Mouse (Mus musculus): Measurements from ENCODE around the gene Hddc3.

Hddc3 gene

GRCm38 (mm10) chr7:80377471-80377870 is 34.6 kb downstream of the Hddc3 start:
- in situ Hi-C loops (cut with MboI; ENCODE audit: low pct_unique_long_range_greater_than_20kb in 1 of 2, low sequenced_read_pairs in 2 of 2, unreplicated experiment in 1 of 2), result loop anchor here (5.0 to 25.0 kb wide), 3 partner anchors 35 to 485 kb away; partner anchors contain the start of genes Hddc3 (in 1 of the 2), Unc45a (in 1 of the 2) and Zscan2 (in 1 of the 2)

GRCm38 (mm10) chr7:80379531-80379930 is 36.6 kb downstream of the Hddc3 start:
- in situ Hi-C loops (cut with MboI; ENCODE audit: low pct_unique_long_range_greater_than_20kb in 1 of 2, low sequenced_read_pairs in 2 of 2, unreplicated experiment in 1 of 2), result loop anchor here (5.0 to 25.0 kb wide), 3 partner anchors 37 to 483 kb away; partner anchors contain the start of genes Hddc3 (in 1 of the 2), Unc45a (in 1 of the 2) and Zscan2 (in 1 of the 2)

GRCm38 (mm10) chr7:80382919-80383318 is 40.0 kb downstream of the Hddc3 start:
- in situ Hi-C loops (cut with MboI; ENCODE audit: low pct_unique_long_range_greater_than_20kb in 1 of 2, low sequenced_read_pairs in 2 of 2, unreplicated experiment in 1 of 2), result loop anchor here in 1 of 2 experiments (10.0 to 25.0 kb wide), 2 partner anchors 202 to 479 kb away; partner anchors contain the start of gene Zscan2

GRCm38 (mm10) chr7:80386235-80386930 is 43.5 kb downstream of the Hddc3 start:
- in situ Hi-C loops (cut with MboI; ENCODE audit: low pct_unique_long_range_greater_than_20kb in 1 of 2, low sequenced_read_pairs in 2 of 2, unreplicated experiment in 1 of 2), result loop anchor here (5.0 to 25.0 kb wide), 4 partner anchors 191 to 476 kb away; partner anchors contain the start of gene Zscan2 (in 1 of the 2)

- in situ Hi-C loops (cut with MboI; ENCODE audit: low pct_unique_long_range_greater_than_20kb in 1 of 2, low sequenced_read_pairs in 2 of 2, unreplicated experiment in 1 of 2), result loop anchor here (5.0 to 25.0 kb wide), 4 partner anchors 190 to 475 kb away; partner anchors contain the start of gene Zscan2 (in 1 of the 2)
These were observed 44.2 kb downstream of the Hddc3 start for GRCm38 (mm10) chr7:80387033-80387632.

- in situ Hi-C loops (cut with MboI; ENCODE audit: low pct_unique_long_range_greater_than_20kb in 1 of 2, low sequenced_read_pairs in 2 of 2, unreplicated experiment in 1 of 2), result loop anchor here (5.0 to 25.0 kb wide), 4 partner anchors 189 to 474 kb away; partner anchors contain the start of gene Zscan2 (in 1 of the 2)
These were observed 45.0 kb downstream of the Hddc3 start, which contains the start of gene Fes for GRCm38 (mm10) chr7:80387633-80388543. Gene Fes, minus strand, starts transcription at chr7:80387946.

- in situ Hi-C loops (cut with MboI; ENCODE audit: low pct_unique_long_range_greater_than_20kb in 1 of 2, low sequenced_read_pairs in 2 of 2, unreplicated experiment in 1 of 2), result loop anchor here in 1 of 2 experiments (25.0 kb wide), 1 partner anchor 470 kb away; the partner anchor contains the start of gene Zscan2
These were observed 49.2 kb downstream of the Hddc3 start for GRCm38 (mm10) chr7:80392119-80392518.

GRCm38 (mm10) chr7:80394600-80394999 is 51.7 kb downstream of the Hddc3 start:
- in situ Hi-C loops (cut with MboI; ENCODE audit: low pct_unique_long_range_greater_than_20kb in 1 of 2, low sequenced_read_pairs in 2 of 2, unreplicated experiment in 1 of 2), result loop anchor here in 1 of 2 experiments (25.0 kb wide), 1 partner anchor 468 kb away; the partner anchor contains the start of gene Zscan2

- in situ Hi-C loops (cut with MboI; ENCODE audit: low pct_unique_long_range_greater_than_20kb in 1 of 2, low sequenced_read_pairs in 2 of 2, unreplicated experiment in 1 of 2), result loop anchor here (5.0 to 25.0 kb wide), 2 partner anchors 36 to 466 kb away; partner anchors contain the start of gene Zscan2 (in 1 of the 2)
These were observed 53.5 kb downstream of the Hddc3 start for GRCm38 (mm10) chr7:80396427-80396826.

- in situ Hi-C loops (cut with MboI; ENCODE audit: low pct_unique_long_range_greater_than_20kb in 1 of 2, low sequenced_read_pairs in 2 of 2, unreplicated experiment in 1 of 2), result loop anchor here (5.0 to 25.0 kb wide), 2 partner anchors 34 to 464 kb away; partner anchors contain the start of gene Zscan2 (in 1 of the 2)
These were observed 55.1 kb downstream of the Hddc3 start for GRCm38 (mm10) chr7:80397986-80398385.

- in situ Hi-C loops (cut with MboI; ENCODE audit: low pct_unique_long_range_greater_than_20kb in 1 of 2, low sequenced_read_pairs in 2 of 2, unreplicated experiment in 1 of 2), result loop anchor here (5.0 to 25.0 kb wide), 2 partner anchors 33 to 463 kb away; partner anchors contain the start of gene Zscan2 (in 1 of the 2)
These were observed 55.9 kb downstream of the Hddc3 start for GRCm38 (mm10) chr7:80398654-80399444.

GRCm38 (mm10) chr7:80400099-80400498 is 57.2 kb downstream of the Hddc3 start:
- in situ Hi-C loops (cut with MboI; ENCODE audit: low pct_unique_long_range_greater_than_20kb in 1 of 2, low sequenced_read_pairs in 2 of 2, unreplicated experiment in 1 of 2), result loop anchor here in 1 of 2 experiments (10.0 kb wide), 1 partner anchor 165 kb away; no protein-coding TSS in a partner anchor
